Mouse (Mus musculus): ENCODE data around the gene Kremen2. TPM values are rescaled to one million over a fixed set of nuclear protein-coding genes. Genes with fewer than 3 reads are reported as not detected.

Kremen2 gene
- 0.07 and 0.13 TPM in 2 replicates for polyA plus RNA-seq (2015; fragmentation: Nextera tagmentation; extraction: Ambion mirVana)

GRCm38 (mm10) chr17:23745301-23746251 lies at the start of gene Kremen2:
Kremen2 (minus strand) TSS chr17:23745833.

GRCm38 (mm10) chr17:23790269-23791078 lies 44.8 kb upstream of the Kremen2 start, which contains the start of gene Srrm2:
Srrm2 (plus strand) TSS chr17:23790532.

GRCm38 (mm10) chr17:23785561-23786471 lies 40.2 kb upstream of the Kremen2 start, which contains the start of gene Flywch2:
Flywch2 (minus strand) TSS chr17:23786081.

GRCm38 (mm10) chr17:23771284-23772218 lies 25.9 kb upstream of the Kremen2 start, which contains the start of gene Flywch1:
Flywch1 (minus strand) TSS chr17:23771602.

GRCm38 (mm10) chr17:23740598-23741021 lies 5.0 kb downstream of the Kremen2 start, which contains the start of gene Paqr4:
Paqr4 (minus strand) TSS chr17:23740867.

GRCm38 (mm10) chr17:23725999-23726757 lies 19.5 kb downstream of the Kremen2 start, which contains the start of gene Pkmyt1:
Pkmyt1 (plus strand) TSS chr17:23726336.

GRCm38 (mm10) chr17:23722376-23723125 lies 23.1 kb downstream of the Kremen2 start, which contains the start of gene 1520401A03Rik:
1520401A03Rik (minus strand) TSS chr17:23722783.

Other genes with a start within 250 kb of the Kremen2 start
- 8.0 TPM in 2 replicates for gene Zfp213, start 181.6 kb downstream of the Kremen2 start, polyA plus RNA-seq (2015; fragmentation: Nextera tagmentation; extraction: Ambion mirVana)
- 4.9 and 5.1 TPM in 2 replicates for gene Zfp13, start 146.3 kb downstream of the Kremen2 start, polyA plus RNA-seq (2015; fragmentation: Nextera tagmentation; extraction: Ambion mirVana)
- gene Zscan10, start 145.0 kb downstream of the Kremen2 start, polyA plus RNA-seq (2015; fragmentation: Nextera tagmentation; extraction: Ambion mirVana): not detected in 2 replicates
- 0.11 and 0.14 TPM in 2 replicates for gene Mmp25, start 100.6 kb downstream of the Kremen2 start, polyA plus RNA-seq (2015; fragmentation: Nextera tagmentation; extraction: Ambion mirVana)
- gene Bicdl2, start 85.3 kb downstream of the Kremen2 start, polyA plus RNA-seq (2015; fragmentation: Nextera tagmentation; extraction: Ambion mirVana): 6.3 and 8.5 TPM in 2 replicates
- 272 and 288 TPM in 2 replicates for gene Hcfc1r1, start 72.2 kb downstream of the Kremen2 start, polyA plus RNA-seq (2015; fragmentation: Nextera tagmentation; extraction: Ambion mirVana)
- 18.7 and 18.8 TPM in 2 replicates for gene Thoc6, start 72.0 kb downstream of the Kremen2 start, polyA plus RNA-seq (2015; fragmentation: Nextera tagmentation; extraction: Ambion mirVana)
- 82.9 and 116 TPM in 2 replicates for gene Tnfrsf12a, start 68.4 kb downstream of the Kremen2 start, polyA plus RNA-seq (2015; fragmentation: Nextera tagmentation; extraction: Ambion mirVana)
- gene Cldn6, start 66.6 kb downstream of the Kremen2 start, polyA plus RNA-seq (2015; fragmentation: Nextera tagmentation; extraction: Ambion mirVana): 0.15 and 0.33 TPM in 2 replicates
- not detected in 2 replicates for gene Cldn9, start 61.8 kb downstream of the Kremen2 start, polyA plus RNA-seq (2015; fragmentation: Nextera tagmentation; extraction: Ambion mirVana)
- 0.04 TPM in 1 of 2 replicates, not detected in the other for gene 1520401A03Rik, start 23.1 kb downstream of the Kremen2 start, polyA plus RNA-seq (2015; fragmentation: Nextera tagmentation; extraction: Ambion mirVana)
- 19.7 and 21.9 TPM in 2 replicates for gene Pkmyt1, start 19.5 kb downstream of the Kremen2 start, polyA plus RNA-seq (2015; fragmentation: Nextera tagmentation; extraction: Ambion mirVana)
- gene Paqr4, start 5.0 kb downstream of the Kremen2 start, polyA plus RNA-seq (2015; fragmentation: Nextera tagmentation; extraction: Ambion mirVana): 21.7 and 28.3 TPM in 2 replicates
- gene Flywch1, start 25.8 kb upstream of the Kremen2 start, polyA plus RNA-seq (2015; fragmentation: Nextera tagmentation; extraction: Ambion mirVana): 26.5 and 28.3 TPM in 2 replicates
- 11.5 and 14.0 TPM in 2 replicates for gene Flywch2, start 40.2 kb upstream of the Kremen2 start, polyA plus RNA-seq (2015; fragmentation: Nextera tagmentation; extraction: Ambion mirVana)
- gene Srrm2, start 44.7 kb upstream of the Kremen2 start, polyA plus RNA-seq (2015; fragmentation: Nextera tagmentation; extraction: Ambion mirVana): 230 and 239 TPM in 2 replicates
- 1,134 TPM in 2 replicates for gene Elob, start 83.3 kb upstream of the Kremen2 start, polyA plus RNA-seq (2015; fragmentation: Nextera tagmentation; extraction: Ambion mirVana)
- not detected in 2 replicates for gene Prss33, start 90.2 kb upstream of the Kremen2 start, polyA plus RNA-seq (2015; fragmentation: Nextera tagmentation; extraction: Ambion mirVana)
- 1.1 and 1.5 TPM in 2 replicates for gene Prss32, start 98.0 kb upstream of the Kremen2 start, polyA plus RNA-seq (2015; fragmentation: Nextera tagmentation; extraction: Ambion mirVana)
- 0.12 TPM in 1 of 2 replicates, not detected in the other for gene Prss41, start 98.3 kb upstream of the Kremen2 start, polyA plus RNA-seq (2015; fragmentation: Nextera tagmentation; extraction: Ambion mirVana)
- not detected in 2 replicates for gene Prss21, start 122.2 kb upstream of the Kremen2 start, polyA plus RNA-seq (2015; fragmentation: Nextera tagmentation; extraction: Ambion mirVana)
- not detected in 2 replicates for gene Dcpp1, start 135.0 kb upstream of the Kremen2 start, polyA plus RNA-seq (2015; fragmentation: Nextera tagmentation; extraction: Ambion mirVana)
- gene Dcpp2, start 135.0 kb upstream of the Kremen2 start, polyA plus RNA-seq (2015; fragmentation: Nextera tagmentation; extraction: Ambion mirVana): not detected in 2 replicates
- not detected in 2 replicates for gene Dcpp3, start 171.6 kb upstream of the Kremen2 start, polyA plus RNA-seq (2015; fragmentation: Nextera tagmentation; extraction: Ambion mirVana)
- not detected in 2 replicates for gene Sbp, start 195.8 kb upstream of the Kremen2 start, polyA plus RNA-seq (2015; fragmentation: Nextera tagmentation; extraction: Ambion mirVana)
- gene Sbpl, start 209.4 kb upstream of the Kremen2 start, polyA plus RNA-seq (2015; fragmentation: Nextera tagmentation; extraction: Ambion mirVana): not detected in 2 replicates
- 0.11 TPM in 1 of 2 replicates, not detected in the other for gene Prss30, start 234.7 kb upstream of the Kremen2 start, polyA plus RNA-seq (2015; fragmentation: Nextera tagmentation; extraction: Ambion mirVana)